Mouse (Mus musculus): ENCODE results near the gene Ppp4c.

- TF ChIP-seq CTCF (IDR thresholded peaks at IDR 0.05; ENCODE audit: low read depth, low read length) (no peak), POLR2A (IDR thresholded peaks at IDR 0.05; ENCODE audit: borderline replicate concordance, low read depth, low read length) (no peak)
Measured at GRCm38 (mm10) chr7:126765540-126765939, 26.8 kb downstream of the Ppp4c start.
